Mouse (Mus musculus): Measurements from ENCODE around the gene Apbb1ip. TPM values are rescaled to one million over a fixed set of nuclear protein-coding genes. Genes with fewer than 3 reads are reported as not detected.

Gene Apbb1ip
- polyA plus RNA-seq (2014; fragmentation: Nextera tagmentation; extraction: Ambion mirVana): 0.55 and 0.75 TPM in 2 replicates

DNA sequence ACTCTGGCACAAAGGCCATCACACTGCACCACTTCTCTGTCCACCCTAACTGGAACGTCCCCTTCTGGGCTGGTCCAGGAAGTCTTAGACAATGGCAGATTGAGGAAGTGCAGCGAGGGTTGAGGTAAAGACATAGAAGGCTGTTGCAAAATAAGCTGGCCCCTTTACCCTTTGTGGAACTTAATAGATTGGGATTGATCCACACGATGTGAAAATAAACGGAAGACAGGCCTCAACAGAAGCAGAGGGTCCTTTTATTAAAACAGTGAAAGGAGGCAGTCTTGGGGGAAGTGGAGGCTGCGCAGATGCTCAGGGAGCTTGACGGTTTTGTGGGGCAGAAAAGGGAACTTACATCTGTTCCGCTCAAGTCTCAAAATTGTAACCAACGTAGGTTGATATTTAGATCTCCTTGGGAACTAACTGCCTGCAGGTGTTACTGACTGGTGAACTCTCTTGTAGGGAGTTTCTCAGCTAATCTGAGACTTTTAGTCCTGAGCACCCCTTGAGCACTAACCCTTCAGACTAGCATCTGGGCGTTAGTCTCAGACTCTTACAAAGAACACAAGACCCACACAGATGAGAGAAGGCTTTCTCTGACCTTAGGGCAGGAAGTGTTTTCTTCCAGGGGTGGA, at the start of gene Apbb1ip:
TSS of gene Apbb1ip (plus strand) at position 546 of the 632 bp plus-strand sequence.
- no peaks in the 10 kb centered on the region; the same call in 1 of the 2 replicates for H3K27me3 ChIP-seq (ENCODE audit: control insufficient read depth, insufficient read depth, low read length)
- peak within 1 kb of the TSS; percentile 60 for H3K9ac ChIP-seq (ENCODE audit: low read length)
- no peaks in the 10 kb centered on the region for H3K9me3 ChIP-seq (ENCODE audit: control insufficient read depth, low read length)
- peak within 1 kb of the TSS; percentile 75 for H3K4me2 ChIP-seq
- ATAC-seq (ENCODE audit: low FRiP score): peak; percentile 24; the same call in 1 of the 2 replicates
- no peak within 1 kb of the TSS for H3K27ac ChIP-seq (ENCODE audit: low read depth, low read length)
- DNase-seq (ENCODE audit: low spot score, missing footprints): peak; percentile 83
- 20% methylated on average over 9 of the region's 9 CpGs for WGBS
- peak within 1 kb of the TSS; percentile 36 for H3K4me3 ChIP-seq (ENCODE audit: low read depth, low read length)
- no peaks in the 10 kb centered on the region for H3K36me3 ChIP-seq (ENCODE audit: control insufficient read depth, insufficient read depth, low read length)
- H3K4me1 ChIP-seq (ENCODE audit: control insufficient read depth, insufficient read depth, low read length): peaks cover 2% of the 10 kb centered on the region

DNA sequence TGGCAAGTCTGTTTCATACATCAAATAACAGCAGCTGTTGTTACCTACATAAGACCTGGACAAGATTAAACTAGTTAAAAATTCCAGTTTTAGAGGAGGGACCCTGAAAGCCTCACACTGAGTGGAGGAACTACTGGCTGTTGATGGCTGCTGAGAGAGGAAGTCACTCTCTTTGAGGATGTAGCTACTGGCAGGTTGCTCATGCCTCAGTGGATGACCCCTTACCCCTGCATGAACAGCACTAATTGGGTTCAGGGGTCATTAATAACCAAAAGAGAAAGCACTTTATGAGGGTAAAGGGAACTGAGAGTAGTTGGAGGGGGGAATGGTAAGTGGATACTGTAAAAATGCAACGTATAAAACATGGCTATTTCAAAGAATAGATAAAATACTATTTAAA, 46.8 kb upstream of the Apbb1ip start:
- H3K27me3 ChIP-seq (ENCODE audit: control insufficient read depth, insufficient read depth, low read length): no peaks in the 10 kb centered on the region

DNA sequence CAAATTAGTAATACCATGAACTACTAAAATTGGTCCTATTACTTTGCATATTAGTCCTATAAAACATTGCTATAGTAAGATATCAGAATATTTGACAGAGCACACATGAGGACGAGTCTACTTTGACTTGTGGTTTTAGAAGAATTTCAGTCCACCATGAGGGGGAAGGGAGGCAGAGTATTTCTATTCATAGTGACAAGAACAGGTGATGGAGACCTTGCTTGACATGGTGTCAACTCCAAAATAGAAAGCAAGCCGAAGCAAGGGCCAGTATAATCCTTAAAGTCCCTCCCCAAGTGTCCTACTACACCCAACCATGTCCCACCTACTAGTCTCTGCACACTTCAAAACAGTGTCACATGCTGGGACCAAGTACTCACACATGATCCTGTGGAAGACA, 37.8 kb upstream of the Apbb1ip start:
- Histone ChIP-seq H3K9ac (ENCODE audit: low read length) (no peak overlapping the region), H3K4me1 (ENCODE audit: control insufficient read depth, insufficient read depth, low read length) (no peaks in the 10 kb centered on the region), H3K27ac (ENCODE audit: low read depth, low read length) (no peak overlapping the region), H3K4me2 (no peak overlapping the region), H3K36me3 (ENCODE audit: control insufficient read depth, insufficient read depth, low read length) (no peaks in the 10 kb centered on the region), H3K4me3 (ENCODE audit: low read depth, low read length) (no peak overlapping the region), H3K9me3 (ENCODE audit: control insufficient read depth, low read length) (no peaks in the 10 kb centered on the region), H3K27me3 (ENCODE audit: control insufficient read depth, insufficient read depth, low read length) (no peaks in the 10 kb centered on the region)
- DNase-seq (ENCODE audit: low spot score, missing footprints) (no peak), ATAC-seq (ENCODE audit: low FRiP score) (no peak)
- 77% methylated on average over 2 of the region's 2 CpGs for WGBS

More for the DNA sequence above, 46.8 kb upstream of the Apbb1ip start:
- WGBS: 79% methylated on average over 1 of the region's 1 CpGs
- no peak for ATAC-seq (ENCODE audit: low FRiP score)
- Histone ChIP-seq H3K27ac (ENCODE audit: low read depth, low read length) (no peak overlapping the region), H3K36me3 (ENCODE audit: control insufficient read depth, insufficient read depth, low read length) (no peaks in the 10 kb centered on the region), H3K9ac (ENCODE audit: low read length) (no peak overlapping the region), H3K9me3 (ENCODE audit: control insufficient read depth, low read length) (no peaks in the 10 kb centered on the region), H3K4me3 (ENCODE audit: low read depth, low read length) (no peak overlapping the region), H3K4me1 (ENCODE audit: control insufficient read depth, insufficient read depth, low read length) (no peaks in the 10 kb centered on the region), H3K4me2 (no peak overlapping the region)
- no peak for DNase-seq (ENCODE audit: low spot score, missing footprints)

DNA sequence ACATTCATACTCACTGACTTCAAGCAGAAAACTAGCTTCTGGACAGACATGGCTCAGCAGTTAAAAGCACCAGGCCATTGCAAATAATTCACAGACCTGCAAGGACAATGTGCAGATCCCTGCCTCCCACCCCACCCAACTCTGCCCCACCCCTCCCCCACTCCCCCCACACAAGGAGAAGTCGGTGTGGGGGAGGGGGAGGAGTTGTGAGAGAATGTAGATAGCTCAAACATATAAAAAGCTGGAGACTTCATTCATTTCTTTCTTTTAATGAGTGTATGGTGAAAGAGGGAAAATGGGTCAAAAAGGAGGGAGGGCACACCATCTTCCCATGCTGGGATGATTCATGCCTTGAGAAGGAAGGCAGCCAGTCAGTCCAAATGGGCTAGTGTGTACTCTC, 34.5 kb upstream of the Apbb1ip start:
- Histone ChIP-seq H3K27me3 (ENCODE audit: control insufficient read depth, insufficient read depth, low read length) (no peaks in the 10 kb centered on the region), H3K4me3 (ENCODE audit: low read depth, low read length) (no peak overlapping the region), H3K36me3 (ENCODE audit: control insufficient read depth, insufficient read depth, low read length) (no peaks in the 10 kb centered on the region), H3K27ac (ENCODE audit: low read depth, low read length) (no peak overlapping the region), H3K9ac (ENCODE audit: low read length) (no peak overlapping the region), H3K4me1 (ENCODE audit: control insufficient read depth, insufficient read depth, low read length) (no peaks in the 10 kb centered on the region), H3K4me2 (no peak overlapping the region), H3K9me3 (ENCODE audit: control insufficient read depth, low read length) (no peaks in the 10 kb centered on the region)
- DNase-seq (ENCODE audit: low spot score, missing footprints) (peak; percentile 87), ATAC-seq (ENCODE audit: low FRiP score) (no peak)
- 67% methylated on average over 1 of the region's 1 CpGs for WGBS

DNA sequence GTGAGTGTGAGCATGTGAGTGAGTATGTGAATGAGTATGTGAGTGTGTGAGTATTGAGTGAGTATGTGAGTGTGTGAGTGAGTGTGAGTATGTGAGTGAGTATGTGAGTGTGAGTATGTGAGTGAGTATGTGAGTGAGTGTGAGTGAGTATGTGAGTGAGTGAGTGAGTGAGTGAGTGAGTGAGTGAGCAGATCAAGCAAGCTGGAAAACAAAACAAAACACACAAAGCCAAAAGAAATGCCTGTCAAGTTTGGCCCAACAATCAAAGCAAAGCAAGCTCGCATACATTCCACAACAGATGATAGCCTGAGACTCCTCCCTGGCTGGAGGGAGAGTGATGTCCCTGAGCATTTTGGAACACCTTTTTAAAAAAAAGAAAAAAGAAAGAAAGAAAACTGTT, 33.5 kb upstream of the Apbb1ip start:
- no peak overlapping the region for H3K4me2 ChIP-seq
- H3K27ac ChIP-seq (ENCODE audit: low read depth, low read length): no peak overlapping the region
- H3K9me3 ChIP-seq (ENCODE audit: control insufficient read depth, low read length): no peaks in the 10 kb centered on the region
- ATAC-seq (ENCODE audit: low FRiP score) (no peak), DNase-seq (ENCODE audit: low spot score, missing footprints) (no peak)
- no peak overlapping the region for H3K4me3 ChIP-seq (ENCODE audit: low read depth, low read length)
- H3K36me3 ChIP-seq (ENCODE audit: control insufficient read depth, insufficient read depth, low read length): no peaks in the 10 kb centered on the region
- no peak overlapping the region for H3K9ac ChIP-seq (ENCODE audit: low read length)
- H3K4me1 ChIP-seq (ENCODE audit: control insufficient read depth, insufficient read depth, low read length): no peaks in the 10 kb centered on the region
- WGBS: 88% methylated on average over 1 of the region's 1 CpGs
- no peaks in the 10 kb centered on the region for H3K27me3 ChIP-seq (ENCODE audit: control insufficient read depth, insufficient read depth, low read length)

DNA sequence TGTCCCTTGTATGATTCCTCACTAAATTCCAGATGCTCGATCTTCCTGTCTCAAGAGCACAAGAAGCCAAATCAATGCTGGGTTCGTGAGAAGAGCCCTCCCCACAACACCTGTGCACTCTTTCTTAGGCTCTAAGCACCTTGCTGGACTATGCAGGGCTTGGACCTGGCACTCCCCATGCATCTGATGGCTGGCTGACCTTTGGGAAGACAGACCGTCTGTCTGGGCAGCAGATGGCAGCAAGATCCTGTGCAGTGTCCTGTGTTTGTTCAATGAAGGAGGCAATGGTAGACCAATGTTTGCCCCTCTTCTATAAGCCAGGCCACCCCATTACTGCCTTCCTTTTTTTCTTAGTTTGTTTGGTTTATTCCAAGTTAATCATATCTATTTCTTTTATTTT, 32.7 kb upstream of the Apbb1ip start:
- 61% methylated on average over 3 of the region's 3 CpGs for WGBS
- ATAC-seq (ENCODE audit: low FRiP score) (no peak), DNase-seq (ENCODE audit: low spot score, missing footprints) (peak; percentile 81)
- Histone ChIP-seq H3K4me1 (ENCODE audit: control insufficient read depth, insufficient read depth, low read length) (no peaks in the 10 kb centered on the region), H3K27ac (ENCODE audit: low read depth, low read length) (no peak overlapping the region), H3K27me3 (ENCODE audit: control insufficient read depth, insufficient read depth, low read length) (no peaks in the 10 kb centered on the region), H3K4me3 (ENCODE audit: low read depth, low read length) (no peak overlapping the region), H3K36me3 (ENCODE audit: control insufficient read depth, insufficient read depth, low read length) (no peaks in the 10 kb centered on the region), H3K4me2 (no peak overlapping the region), H3K9me3 (ENCODE audit: control insufficient read depth, low read length) (no peaks in the 10 kb centered on the region), H3K9ac (ENCODE audit: low read length) (no peak overlapping the region)

DNA sequence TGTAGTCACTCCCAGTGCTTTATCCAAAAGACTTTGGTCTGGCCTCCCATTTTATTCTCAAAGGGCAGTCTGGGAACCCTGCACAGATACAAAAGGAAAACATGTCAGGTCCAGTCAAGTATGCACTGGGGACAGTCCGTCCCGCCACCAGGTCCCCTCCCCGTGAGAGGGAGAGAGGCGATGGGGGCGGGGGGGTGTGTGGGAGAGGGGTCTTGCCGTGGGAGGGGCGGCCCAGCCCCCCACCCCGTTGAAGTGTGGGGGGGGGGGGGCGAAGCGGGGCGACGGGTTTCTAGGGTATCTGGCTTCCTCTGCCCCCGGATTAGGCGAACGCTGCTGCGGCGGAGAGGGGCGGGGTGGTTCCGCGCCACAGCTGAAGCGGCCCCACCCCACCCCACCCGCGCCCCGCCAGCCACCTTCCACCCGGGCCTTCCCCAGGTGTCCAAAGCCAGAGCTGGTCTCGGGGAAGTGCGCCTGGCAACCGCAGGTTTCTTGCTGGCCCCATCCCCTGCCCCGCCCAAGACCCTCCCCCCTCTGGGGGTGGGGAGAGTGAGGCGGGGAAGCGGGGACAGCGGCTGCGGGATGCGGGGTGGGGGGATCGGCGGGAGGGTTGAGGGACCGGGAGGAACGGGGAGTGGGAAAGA, 29.7 kb upstream of the Apbb1ip start:
- Histone ChIP-seq H3K4me2 (no peak overlapping the region), H3K9me3 (ENCODE audit: control insufficient read depth, low read length) (no peaks in the 10 kb centered on the region), H3K4me1 (ENCODE audit: control insufficient read depth, insufficient read depth, low read length) (no peaks in the 10 kb centered on the region), H3K36me3 (ENCODE audit: control insufficient read depth, insufficient read depth, low read length) (no peaks in the 10 kb centered on the region), H3K4me3 (ENCODE audit: low read depth, low read length) (no peak overlapping the region), H3K27me3 (ENCODE audit: control insufficient read depth, insufficient read depth, low read length) (no peaks in the 10 kb centered on the region), H3K9ac (ENCODE audit: low read length) (no peak overlapping the region; the same call in 1 of the 2 replicates), H3K27ac (ENCODE audit: low read depth, low read length) (no peak overlapping the region)
- DNase-seq (ENCODE audit: low spot score, missing footprints): peak; percentile 96
- ATAC-seq (ENCODE audit: low FRiP score): no peak
- WGBS: 1% methylated on average over 17 of the region's 38 CpGs

DNA sequence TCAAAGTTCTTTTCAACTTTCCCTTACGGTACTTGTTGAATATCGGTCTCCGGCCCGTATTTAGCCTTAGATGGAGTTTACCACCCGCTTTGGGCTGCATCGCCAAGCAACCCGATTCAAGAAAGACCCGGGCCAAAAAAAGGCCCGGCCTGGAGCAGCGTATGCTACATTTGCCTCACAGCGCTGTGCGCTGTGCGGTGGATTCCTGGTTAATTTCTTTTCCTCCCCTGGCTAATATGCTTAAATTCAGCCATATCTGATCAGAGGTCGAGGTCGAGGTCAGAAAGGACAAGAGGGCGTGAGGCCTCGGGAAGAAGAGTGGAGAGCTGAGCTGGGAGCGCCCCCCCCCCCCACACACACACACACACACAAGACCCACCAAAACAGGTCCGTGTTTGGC, 29.0 kb upstream of the Apbb1ip start:
- DNase-seq (ENCODE audit: low spot score, missing footprints) (peak; percentile 96), ATAC-seq (ENCODE audit: low FRiP score) (no peak)
- Histone ChIP-seq H3K36me3 (ENCODE audit: control insufficient read depth, insufficient read depth, low read length) (no peaks in the 10 kb centered on the region), H3K9me3 (ENCODE audit: control insufficient read depth, low read length) (no peaks in the 10 kb centered on the region), H3K27me3 (ENCODE audit: control insufficient read depth, insufficient read depth, low read length) (no peaks in the 10 kb centered on the region), H3K4me1 (ENCODE audit: control insufficient read depth, insufficient read depth, low read length) (no peaks in the 10 kb centered on the region), H3K4me2 (no peak overlapping the region), H3K27ac (ENCODE audit: low read depth, low read length) (no peak overlapping the region), H3K4me3 (ENCODE audit: low read depth, low read length) (no peak overlapping the region), H3K9ac (ENCODE audit: low read length) (no peak overlapping the region)
- WGBS: under 1% methylated on average over 19 of the region's 19 CpGs

DNA sequence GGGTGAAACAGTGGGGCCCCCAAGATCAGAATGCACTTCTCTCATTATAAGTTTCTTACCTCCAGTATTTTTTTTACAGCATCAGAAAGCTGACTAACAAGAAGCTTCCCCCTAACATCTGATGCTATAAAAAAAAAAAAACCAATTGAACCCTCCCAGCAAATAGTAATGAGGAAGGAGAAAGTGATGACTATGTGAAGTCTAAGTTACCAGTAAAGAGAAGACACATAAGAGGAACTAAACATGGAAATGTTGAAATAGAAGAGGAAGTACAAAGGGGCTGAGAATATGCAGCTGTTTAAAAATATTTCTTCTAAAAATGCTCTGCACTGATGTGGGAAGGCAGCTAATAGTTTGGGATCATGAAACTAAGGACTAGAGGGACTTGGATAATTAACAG, 27.1 kb upstream of the Apbb1ip start:
- no peaks in the 10 kb centered on the region for H3K27me3 ChIP-seq (ENCODE audit: control insufficient read depth, insufficient read depth, low read length)
- no peak overlapping the region for H3K9ac ChIP-seq (ENCODE audit: low read length)
- no peak overlapping the region for H3K27ac ChIP-seq (ENCODE audit: low read depth, low read length)
- no peaks in the 10 kb centered on the region for H3K9me3 ChIP-seq (ENCODE audit: control insufficient read depth, low read length)
- no peak for ATAC-seq (ENCODE audit: low FRiP score)
- no peaks in the 10 kb centered on the region for H3K36me3 ChIP-seq (ENCODE audit: control insufficient read depth, insufficient read depth, low read length)
- H3K4me2 ChIP-seq: no peak overlapping the region
- no peak for DNase-seq (ENCODE audit: low spot score, missing footprints)
- no peaks in the 10 kb centered on the region for H3K4me1 ChIP-seq (ENCODE audit: control insufficient read depth, insufficient read depth, low read length)
- no peak overlapping the region for H3K4me3 ChIP-seq (ENCODE audit: low read depth, low read length)

All from midbrain, embryonic 11.5 days (tissue).